Mouse (Mus musculus): ENCODE data around the gene Stra6l. TPM values are rescaled to one million over a fixed set of nuclear protein-coding genes. Genes with fewer than 3 reads are reported as not detected.

The Stra6l gene
- polyA plus RNA-seq, 1 experiment from 2014 or later = 0.67 TPM

DNA sequence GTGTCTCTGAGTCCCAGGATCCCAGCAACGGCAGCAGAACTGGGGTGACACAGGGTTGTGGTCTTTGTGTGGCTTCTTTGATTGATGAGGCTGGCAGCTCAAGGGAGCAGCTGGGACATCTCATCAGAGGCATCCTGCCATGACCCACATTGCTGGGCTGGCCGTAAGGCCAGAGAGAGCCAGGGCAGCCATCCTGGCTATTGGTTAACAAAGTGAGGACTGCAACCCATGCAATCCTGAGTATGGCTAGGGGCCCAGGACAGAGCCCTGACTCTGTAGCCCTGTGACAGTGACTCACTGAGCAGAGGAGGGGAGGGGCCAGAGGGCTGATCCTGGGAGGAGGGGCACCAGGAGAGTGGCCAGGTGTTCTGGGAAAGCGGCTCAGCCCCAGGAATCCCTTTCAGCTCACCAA, 3.2 kb downstream of the Stra6l start:
- Histone ChIP-seq H3K27ac (no peak overlapping the region), H3K4me2 (replicated peaks) (no peak overlapping the region), H3K9ac (no peak overlapping the region), H3K36me3 (no peaks in the 10 kb centered on the region), H3K27me3 (peaks cover 64% of the 10 kb centered on the region), H3K4me3 (no peak overlapping the region), H3K9me3 (no peaks in the 10 kb centered on the region), H3K4me1 (peaks cover 23% of the 10 kb centered on the region)
- 17% methylated on average over 3 of the region's 3 CpGs for WGBS
- no peak for ATAC-seq (ENCODE audit: low FRiP score, low read depth)

GRCm38 (mm10) chr4:45853496-45854246, 5.2 kb downstream of the Stra6l start:
- Histone ChIP-seq H3K27me3 (peaks cover 57% of the 10 kb centered on the region), H3K9ac (no peak overlapping the region), H3K4me3 (no peak overlapping the region), H3K9me3 (no peaks in the 10 kb centered on the region), H3K4me1 (peaks cover 15% of the 10 kb centered on the region), H3K36me3 (no peaks in the 10 kb centered on the region), H3K27ac (no peak overlapping the region), H3K4me2 (replicated peaks) (no peak overlapping the region)
- 71% methylated on average over 15 of the region's 15 CpGs for WGBS
- no peak for ATAC-seq (ENCODE audit: low FRiP score, low read depth)

- WGBS = 50% methylated on average over 19 of the region's 19 CpGs
Observed at GRCm38 (mm10) chr4:45855803-45856424, 7.5 kb downstream of the Stra6l start.

GRCm38 (mm10) chr4:45861160-45861559, 12.7 kb downstream of the Stra6l start:
- no peaks in the 10 kb centered on the region for H3K9me3 ChIP-seq
- no peak overlapping the region for H3K9ac ChIP-seq
- peaks cover 8% of the 10 kb centered on the region for H3K4me1 ChIP-seq
- H3K4me3 ChIP-seq = no peak overlapping the region
- no peak overlapping the region for H3K27ac ChIP-seq
- no peak overlapping the region for H3K4me2 ChIP-seq (replicated peaks)
- WGBS = 50% methylated on average over 5 of the region's 5 CpGs
- H3K36me3 ChIP-seq = no peaks in the 10 kb centered on the region
- peaks cover 10% of the 10 kb centered on the region for H3K27me3 ChIP-seq
- ATAC-seq (ENCODE audit: low FRiP score, low read depth) = no peak

More at GRCm38 (mm10) chr4:45855803-45856424, 7.5 kb downstream of the Stra6l start:
- peaks cover 14% of the 10 kb centered on the region for H3K4me1 ChIP-seq
- no peaks in the 10 kb centered on the region for H3K36me3 ChIP-seq
- H3K4me3 ChIP-seq = no peak overlapping the region
- no peak for ATAC-seq (ENCODE audit: low FRiP score, low read depth)
- H3K27me3 ChIP-seq = peaks cover 38% of the 10 kb centered on the region
- no peak overlapping the region for H3K4me2 ChIP-seq (replicated peaks)
- H3K9me3 ChIP-seq = no peaks in the 10 kb centered on the region
- no peak overlapping the region for H3K9ac ChIP-seq
- no peak overlapping the region for H3K27ac ChIP-seq

- 79% methylated on average over 8 of the region's 8 CpGs for WGBS
Observed at GRCm38 (mm10) chr4:45867416-45867815, 19.0 kb downstream of the Stra6l start.

DNA sequence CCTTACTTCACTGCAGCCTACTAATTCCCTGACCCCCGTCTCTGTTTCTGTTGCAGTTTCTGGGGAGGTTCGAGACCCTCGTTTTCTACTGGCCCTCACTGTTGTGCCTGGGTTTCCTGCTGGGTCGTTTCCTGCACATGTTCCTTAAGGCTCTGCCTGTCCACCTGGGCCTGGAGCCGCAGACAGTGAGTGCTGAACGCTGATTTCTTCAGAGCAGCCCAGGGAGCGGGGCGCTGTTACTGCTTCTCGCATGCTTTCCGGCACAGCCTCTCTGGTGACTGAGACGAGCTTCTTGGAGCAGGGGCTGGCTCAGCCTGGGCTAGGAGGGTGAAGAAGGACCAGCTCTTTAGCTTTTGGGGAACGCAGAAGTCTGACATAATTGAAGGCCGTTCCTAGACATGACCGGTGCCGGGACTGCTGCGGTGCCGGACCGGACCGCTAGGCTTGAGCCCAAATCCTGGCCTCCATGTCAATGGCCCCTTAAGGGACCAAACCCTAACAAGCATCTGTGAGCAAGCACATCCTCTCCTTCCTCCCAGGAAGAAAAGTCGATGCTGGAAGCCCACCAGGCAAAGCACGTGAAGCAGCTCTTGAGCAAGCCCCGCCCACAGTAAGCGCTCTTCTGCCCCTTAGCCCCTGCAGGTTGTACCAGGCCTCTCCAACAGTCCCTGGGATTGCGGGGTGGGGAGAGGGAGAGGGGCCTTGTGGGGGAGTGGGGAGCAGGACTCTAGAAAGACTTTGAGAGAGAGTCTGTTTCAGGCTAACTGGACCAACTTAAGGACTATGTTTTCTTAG, 20.8 kb downstream of the Stra6l start:
- H3K27me3 ChIP-seq = no peaks in the 10 kb centered on the region
- H3K4me1 ChIP-seq = peaks cover 15% of the 10 kb centered on the region
- peak overlapping the region; percentile 54 for H3K9ac ChIP-seq
- no peak overlapping the region for H3K27ac ChIP-seq
- peak overlapping the region; percentile 53 for H3K4me2 ChIP-seq (replicated peaks)
- ATAC-seq (ENCODE audit: low FRiP score, low read depth) = no peak
- H3K4me3 ChIP-seq = no peak overlapping the region
- 23% methylated on average over 24 of the region's 24 CpGs for WGBS
- no peaks in the 10 kb centered on the region for H3K36me3 ChIP-seq
- H3K9me3 ChIP-seq = no peaks in the 10 kb centered on the region

More at GRCm38 (mm10) chr4:45867416-45867815, 19.0 kb downstream of the Stra6l start:
- no peaks in the 10 kb centered on the region for H3K27me3 ChIP-seq
- H3K27ac ChIP-seq = no peak overlapping the region
- no peak overlapping the region for H3K9ac ChIP-seq
- ATAC-seq (ENCODE audit: low FRiP score, low read depth) = no peak
- H3K36me3 ChIP-seq = no peaks in the 10 kb centered on the region
- peaks cover 15% of the 10 kb centered on the region for H3K4me1 ChIP-seq
- no peak overlapping the region for H3K4me2 ChIP-seq (replicated peaks)
- H3K9me3 ChIP-seq = no peaks in the 10 kb centered on the region
- H3K4me3 ChIP-seq = no peak overlapping the region

DNA sequence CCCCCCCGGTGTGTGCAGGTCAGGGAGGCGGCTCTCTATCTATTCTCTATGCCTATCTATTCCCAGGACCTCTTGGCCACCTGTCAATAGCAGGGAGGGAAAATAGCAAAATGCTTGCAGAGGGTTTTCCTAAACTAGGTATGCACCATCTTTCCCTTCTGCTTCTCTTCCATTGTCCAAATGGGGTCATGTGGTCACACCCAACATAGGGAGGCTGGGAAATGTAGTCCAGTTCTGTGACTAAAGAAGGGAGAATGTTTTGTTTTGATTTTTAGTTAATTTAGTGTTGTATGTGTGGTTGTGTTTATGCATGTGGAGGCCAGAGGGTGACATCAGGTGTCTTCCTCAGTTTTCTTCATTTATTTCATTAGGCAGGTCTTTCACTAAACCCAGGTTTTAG, 23.7 kb downstream of the Stra6l start:
- 83% methylated on average over 1 of the region's 2 CpGs for WGBS
- no peak for ATAC-seq (ENCODE audit: low FRiP score, low read depth)
- no peak overlapping the region for H3K4me3 ChIP-seq
- no peak overlapping the region for H3K4me2 ChIP-seq (replicated peaks)
- peaks cover 5% of the 10 kb centered on the region; the same call in 1 of the 2 replicates for H3K9me3 ChIP-seq
- no peak overlapping the region for H3K27ac ChIP-seq
- H3K4me1 ChIP-seq = peaks cover 15% of the 10 kb centered on the region
- H3K27me3 ChIP-seq = no peaks in the 10 kb centered on the region
- no peak overlapping the region for H3K9ac ChIP-seq
- H3K36me3 ChIP-seq = no peaks in the 10 kb centered on the region

DNA sequence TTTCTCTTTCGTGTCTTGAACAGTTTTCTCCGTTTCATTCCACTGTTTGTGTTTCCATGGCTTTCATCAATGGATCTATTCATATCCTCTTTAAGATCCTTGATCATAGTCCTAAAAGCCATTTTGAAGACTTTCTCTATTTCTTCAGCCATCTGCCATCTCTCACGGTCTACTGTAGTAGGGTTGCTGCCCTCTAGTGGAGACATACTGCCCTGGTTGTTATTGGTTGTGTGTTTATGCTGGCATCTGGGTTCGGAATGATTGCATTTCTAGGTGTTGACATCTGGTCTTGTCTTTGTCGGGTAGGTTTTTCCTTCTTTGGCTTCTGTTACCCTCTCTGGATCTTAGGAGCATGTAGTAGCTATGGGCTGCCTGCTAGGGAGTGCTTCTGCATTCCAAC, 30.5 kb downstream of the Stra6l start:
- 37% methylated on average over 5 of the region's 5 CpGs for WGBS
- no peaks in the 10 kb centered on the region for H3K27me3 ChIP-seq
- no peak overlapping the region for H3K4me3 ChIP-seq
- no peak overlapping the region for H3K9ac ChIP-seq
- H3K4me2 ChIP-seq (replicated peaks) = no peak overlapping the region
- H3K36me3 ChIP-seq = no peaks in the 10 kb centered on the region
- no peak for ATAC-seq (ENCODE audit: low FRiP score, low read depth)
- H3K9me3 ChIP-seq = peaks cover 5% of the 10 kb centered on the region; the same call in 1 of the 2 replicates
- no peaks in the 10 kb centered on the region for H3K4me1 ChIP-seq
- H3K27ac ChIP-seq = no peak overlapping the region

GRCm38 (mm10) chr4:45882521-45882920, 34.1 kb downstream of the Stra6l start:
- no peak overlapping the region for H3K9ac ChIP-seq
- no peaks in the 10 kb centered on the region for H3K27me3 ChIP-seq
- 80% methylated on average over 9 of the region's 9 CpGs for WGBS
- no peak overlapping the region for H3K4me3 ChIP-seq
- no peak for ATAC-seq (ENCODE audit: low FRiP score, low read depth)
- H3K36me3 ChIP-seq = no peaks in the 10 kb centered on the region
- no peaks in the 10 kb centered on the region for H3K9me3 ChIP-seq
- no peaks in the 10 kb centered on the region for H3K4me1 ChIP-seq
- no peak overlapping the region for H3K27ac ChIP-seq
- H3K4me2 ChIP-seq (replicated peaks) = no peak overlapping the region

DNA sequence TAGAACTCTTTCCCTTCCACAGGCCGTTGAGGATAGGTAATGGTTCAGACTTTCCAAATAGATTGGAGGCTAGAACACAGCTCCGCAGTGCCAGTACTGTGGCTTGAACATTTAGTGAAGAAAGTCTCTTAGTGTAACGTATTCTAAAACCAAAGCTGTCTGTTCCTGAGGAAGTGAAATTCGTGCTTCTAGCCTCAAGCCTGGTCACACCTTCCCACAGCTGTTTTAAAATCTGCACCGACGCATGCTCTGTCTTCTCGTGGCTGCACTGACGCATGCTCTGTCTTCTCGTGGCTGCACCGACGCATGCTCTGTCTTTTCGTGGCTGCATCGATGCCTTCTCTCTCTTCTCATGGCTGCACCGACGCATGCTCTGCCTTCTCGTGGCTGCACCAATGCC, 34.8 kb downstream of the Stra6l start:
- no peaks in the 10 kb centered on the region for H3K36me3 ChIP-seq
- H3K9ac ChIP-seq = no peak overlapping the region
- H3K4me3 ChIP-seq = no peak overlapping the region
- H3K27ac ChIP-seq = no peak overlapping the region
- H3K9me3 ChIP-seq = no peaks in the 10 kb centered on the region
- H3K4me2 ChIP-seq (replicated peaks) = no peak overlapping the region
- ATAC-seq (ENCODE audit: low FRiP score, low read depth) = no peak
- no peaks in the 10 kb centered on the region for H3K27me3 ChIP-seq
- WGBS = 92% methylated on average over 16 of the region's 16 CpGs
- no peaks in the 10 kb centered on the region for H3K4me1 ChIP-seq

DNA sequence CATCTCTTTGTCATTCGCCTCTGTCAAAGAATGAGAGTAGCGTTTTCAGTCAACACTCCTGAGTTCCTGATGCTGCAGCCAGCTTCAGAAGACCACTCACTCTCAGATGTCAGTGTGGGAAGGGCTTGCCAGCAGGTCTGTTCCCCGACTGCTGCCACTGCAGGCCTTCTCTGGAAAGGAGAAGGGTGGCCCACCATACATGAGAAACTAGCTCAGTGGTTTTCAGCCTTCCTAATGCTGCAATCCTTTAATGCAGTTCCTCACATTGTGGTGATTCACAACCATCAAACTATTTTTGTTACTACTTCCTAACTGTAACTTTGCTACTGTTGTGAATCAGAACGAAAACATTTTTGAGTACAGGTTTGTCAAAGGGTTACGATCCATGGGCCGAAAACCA, 41.0 kb downstream of the Stra6l start:
- no peak overlapping the region for H3K9ac ChIP-seq
- H3K4me1 ChIP-seq = peaks cover 12% of the 10 kb centered on the region
- H3K36me3 ChIP-seq = no peaks in the 10 kb centered on the region
- no peak overlapping the region for H3K4me2 ChIP-seq (replicated peaks)
- H3K27ac ChIP-seq = no peak overlapping the region
- WGBS = 60% methylated on average over 6 of the region's 6 CpGs
- no peak for ATAC-seq (ENCODE audit: low FRiP score, low read depth)
- H3K9me3 ChIP-seq = no peaks in the 10 kb centered on the region
- no peak overlapping the region for H3K4me3 ChIP-seq
- peaks cover 7% of the 10 kb centered on the region; the same call in 1 of the 2 replicates for H3K27me3 ChIP-seq
